Mouse (Mus musculus): ENCODE data around the gene Sipa1l3.

The Sipa1l3 gene

GRCm38 (mm10) chr7:29284523-29284922 lies 233.9 kb downstream of the Sipa1l3 start:
- no peak for DNase-seq (ENCODE audit: low read depth, low spot score)

- no peak for DNase-seq (ENCODE audit: low read depth, low spot score)
Measured at GRCm38 (mm10) chr7:29283876-29284275, 234.6 kb downstream of the Sipa1l3 start.

DNA sequence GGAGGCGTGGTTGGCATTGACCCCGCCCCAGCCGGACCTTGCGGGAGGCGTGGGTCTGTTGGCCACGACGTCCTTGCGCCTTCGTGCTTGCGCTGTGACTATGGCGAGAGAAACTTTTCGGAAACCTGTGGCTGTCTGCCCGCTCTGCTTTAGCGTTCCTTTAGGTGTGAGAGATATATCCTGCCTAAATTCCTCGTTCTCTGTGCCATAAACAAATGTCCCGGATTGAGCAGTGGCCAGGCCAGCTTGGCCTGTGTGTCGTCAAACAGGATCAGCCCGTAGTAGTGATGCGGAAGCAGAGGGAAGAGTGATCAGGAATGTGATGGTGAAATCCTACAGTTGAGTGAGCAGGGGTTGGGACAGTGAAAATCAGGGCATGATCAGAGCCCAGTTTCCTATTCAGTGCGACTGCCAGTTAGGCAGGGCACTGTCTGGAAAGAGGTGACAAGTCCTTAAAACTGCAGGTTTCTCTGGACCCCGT lies 236.3 kb downstream of the Sipa1l3 start:
- no peak for DNase-seq (ENCODE audit: low read depth, low spot score)

DNA sequence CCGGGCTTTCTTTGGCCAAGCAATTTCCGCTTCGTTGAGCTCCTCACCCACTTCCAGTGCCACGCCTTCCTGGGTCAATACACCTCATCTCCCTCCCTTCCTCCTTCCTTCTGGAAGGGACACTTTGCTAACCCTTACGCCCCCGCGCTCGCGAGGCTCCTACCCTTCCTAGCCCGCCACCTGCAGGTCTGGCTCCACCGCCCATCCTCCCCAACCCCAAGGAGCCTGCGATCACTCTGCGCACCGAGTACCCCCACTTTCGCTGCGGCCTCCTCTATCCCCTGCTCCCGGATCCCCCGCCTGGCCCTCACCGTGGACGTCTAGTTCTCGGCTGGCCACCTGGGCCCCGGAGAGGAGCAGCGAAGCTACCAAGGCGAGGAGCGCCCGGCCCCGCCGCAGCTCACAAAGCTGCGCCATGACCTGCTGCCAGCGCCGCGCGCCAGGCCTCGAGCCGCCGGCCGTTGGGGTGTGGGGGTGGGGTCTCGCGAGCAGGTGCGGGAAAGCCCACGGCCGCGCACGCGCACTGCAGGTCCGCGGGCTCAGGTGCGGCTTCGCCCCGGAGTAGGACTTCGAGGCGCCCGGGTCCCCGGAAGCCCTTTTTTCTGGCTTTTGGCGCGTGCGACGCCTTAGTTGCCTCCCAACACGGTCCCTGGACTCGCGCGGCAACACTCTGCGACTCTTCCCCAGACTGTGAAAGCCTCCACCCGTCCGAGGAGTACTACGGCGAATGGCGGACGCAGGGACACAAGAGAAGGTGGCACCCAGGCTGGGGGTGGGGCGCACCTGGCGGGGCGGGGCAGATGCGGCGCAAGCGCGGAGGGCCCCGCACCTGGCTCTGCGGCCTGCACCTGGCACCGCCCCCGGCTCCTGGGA lies 237.0 kb downstream of the Sipa1l3 start, which contains the start of gene Spint2:
Gene Spint2, minus strand, starts transcription at position 712 of the 873 bp plus-strand sequence.
- peak; percentile 75 for DNase-seq (ENCODE audit: low read depth, low spot score)

DNA sequence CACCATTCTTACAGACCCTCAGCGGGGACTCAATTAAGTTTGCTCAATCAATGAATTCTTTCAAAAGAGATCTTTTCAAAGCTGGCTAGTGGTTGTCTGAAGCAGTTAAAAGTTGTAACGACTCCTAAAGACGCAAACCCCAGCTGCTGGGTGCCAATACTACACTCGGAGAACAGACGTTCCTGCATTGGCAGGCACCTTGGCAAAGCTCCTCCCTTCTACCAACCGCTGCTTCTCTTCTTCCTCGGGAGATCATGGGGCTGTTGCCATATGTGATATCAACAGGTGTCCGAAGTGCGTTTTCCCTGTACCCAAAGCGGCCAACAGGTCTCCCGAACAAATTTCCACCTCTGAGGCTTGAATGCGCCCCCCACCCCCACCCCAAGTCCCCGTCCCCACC lies 237.6 kb downstream of the Sipa1l3 start:
- no peak for DNase-seq (ENCODE audit: low read depth, low spot score)

- no peak for DNase-seq (ENCODE audit: low read depth, low spot score)
Measured at GRCm38 (mm10) chr7:29279924-29280323, 238.5 kb downstream of the Sipa1l3 start.

GRCm38 (mm10) chr7:29279261-29279660 lies 239.2 kb downstream of the Sipa1l3 start:
- DNase-seq (ENCODE audit: low read depth, low spot score): no peak

DNA sequence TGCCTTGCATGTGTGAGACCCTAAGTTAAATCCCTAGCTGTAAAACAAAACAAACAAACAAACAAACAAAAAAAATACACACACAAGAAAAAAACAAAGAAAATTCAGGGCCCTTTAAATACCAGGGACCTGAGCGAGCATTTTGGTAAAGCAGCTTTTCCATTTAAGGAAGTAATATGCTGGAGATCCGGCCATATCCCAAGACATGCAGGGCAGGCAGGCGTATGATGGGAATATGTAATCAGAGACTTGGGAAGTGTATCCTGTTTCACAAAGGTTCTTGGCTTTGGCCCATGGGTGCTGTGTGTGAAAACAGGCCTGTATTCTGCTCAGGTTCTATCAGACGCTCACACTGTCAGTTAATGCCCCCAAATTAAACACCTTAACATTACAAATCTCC lies 240.9 kb downstream of the Sipa1l3 start:
- no peak for DNase-seq (ENCODE audit: low read depth, low spot score)

- no peak for DNase-seq (ENCODE audit: low read depth, low spot score)
Measured at GRCm38 (mm10) chr7:29276715-29277114, 241.7 kb downstream of the Sipa1l3 start.

DNA sequence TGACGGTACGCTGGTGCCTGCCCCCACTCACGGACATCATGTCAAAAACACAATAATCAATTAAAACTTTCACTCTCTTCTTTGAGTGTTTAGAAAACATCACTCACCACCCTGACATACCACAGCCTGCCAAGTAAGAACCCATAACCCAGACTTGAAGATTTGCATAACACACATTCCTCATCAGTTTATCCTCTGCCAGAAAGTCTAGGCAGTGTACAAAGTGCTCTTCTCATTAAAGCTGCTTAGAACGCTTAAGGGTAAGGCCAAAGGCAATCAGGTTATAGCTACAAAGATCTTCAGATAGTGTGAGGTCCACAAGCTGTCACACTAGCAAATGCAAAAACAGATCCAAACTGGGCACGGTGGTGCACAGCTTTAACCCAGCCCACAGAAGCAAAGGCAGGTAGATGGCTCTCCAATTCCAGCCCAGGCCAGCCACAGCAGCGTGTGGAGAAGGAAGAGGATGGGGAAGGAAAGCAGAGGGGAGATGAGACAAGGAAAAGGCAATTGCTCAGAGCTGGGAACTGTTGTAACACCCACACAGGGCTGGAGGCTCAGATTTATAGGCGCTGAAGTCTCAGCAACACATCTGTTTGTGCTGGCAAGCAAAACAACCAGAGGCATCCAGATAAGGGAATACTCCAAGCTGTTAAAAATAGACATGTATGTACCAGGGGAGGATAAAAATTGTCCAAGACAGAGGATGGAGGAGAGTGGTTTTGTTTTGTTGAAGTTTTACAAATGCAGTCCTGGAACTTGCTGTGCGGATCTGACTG lies 246.6 kb downstream of the Sipa1l3 start:
- no peak for DNase-seq (ENCODE audit: low read depth, low spot score)

GRCm38 (mm10) chr7:29270445-29270844 lies 248.0 kb downstream of the Sipa1l3 start:
- DNase-seq (ENCODE audit: low read depth, low spot score): no peak
